Mouse (Mus musculus) kidney, adult 10 weeks (tissue): ENCODE measurements around the gene Gm10272. TPM values are rescaled to one million over a fixed set of nuclear protein-coding genes. Genes with fewer than 3 reads are reported as not detected.

ENCODE experiments used
- polyA plus RNA-seq: library from polyadenylated mRNA; stranded (reverse); fragments of 350-450 nt; fragmentation: Illumina TruSeq; extraction: RNeasy Lipid Tissue Mini Kit (QIAGEN cat#74804); gene quantifications from one replicate; pipeline ENCODE4 v1.2.3, GENCODE M21; 2014; ENCODE audit warnings: low read depth, low replicate concordance

The Gm10272 gene
- not detected for polyA plus RNA-seq

GRCm38 (mm10) chr10:77706326-77706725 is at the start of gene Gm10272:
TSS of gene Gm10272 (plus strand) at chr10:77706626.

GRCm38 (mm10) chr10:77685895-77686664 is 20.3 kb upstream of the Gm10272 start, which contains the start of gene Tspear:
TSS of gene Tspear (plus strand) at chr10:77686569.

GRCm38 (mm10) chr10:77690356-77690807 is 16.0 kb upstream of the Gm10272 start, which contains the start of gene Gm19402:
TSS of gene Gm19402 (minus strand) at chr10:77690757.

GRCm38 (mm10) chr10:77697133-77697532 is 9.3 kb upstream of the Gm10272 start, which contains the start of gene Gm9508:
TSS of gene Gm9508 (minus strand) at chr10:77697233.

GRCm38 (mm10) chr10:77711157-77711556 is 4.7 kb downstream of the Gm10272 start, which contains the start of gene Gm10024:
TSS of gene Gm10024 (plus strand) at chr10:77711457.

GRCm38 (mm10) chr10:77715507-77715906 is 9.1 kb downstream of the Gm10272 start, which contains the start of gene Gm10142:
TSS of gene Gm10142 (plus strand) at chr10:77715807.

GRCm38 (mm10) chr10:77720299-77720698 is 13.9 kb downstream of the Gm10272 start, which contains the start of gene Krtap12-1:
TSS of gene Krtap12-1 (plus strand) at chr10:77720599.

GRCm38 (mm10) chr10:77726186-77726585 is 19.8 kb downstream of the Gm10272 start, which contains the start of gene Gm10100:
TSS of gene Gm10100 (plus strand) at chr10:77726486.

GRCm38 (mm10) chr10:77741924-77742688 is 35.7 kb downstream of the Gm10272 start, which contains the start of gene Gm18596:
TSS of gene Gm18596 (minus strand) at chr10:77742638.

GRCm38 (mm10) chr10:77751254-77751653 is 44.8 kb downstream of the Gm10272 start, which contains the start of gene Gm9736:
TSS of gene Gm9736 (minus strand) at chr10:77751354.

Other genes with a start within 250 kb of the Gm10272 start
- gene Fam207a, start 190.8 kb upstream of the Gm10272 start, polyA plus RNA-seq: 1.1 TPM
- 0.28 TPM for gene Itgb2, start 176.4 kb upstream of the Gm10272 start, polyA plus RNA-seq
- 229 TPM for gene Pttg1ip, start 124.9 kb upstream of the Gm10272 start, polyA plus RNA-seq
- gene Sumo3, start 100.5 kb upstream of the Gm10272 start, polyA plus RNA-seq: 77.9 TPM
- gene Gm49325, start 100.4 kb upstream of the Gm10272 start, polyA plus RNA-seq: not detected
- 6.5 TPM for gene Ube2g2, start 84.4 kb upstream of the Gm10272 start, polyA plus RNA-seq
- gene Tspear, start 20.1 kb upstream of the Gm10272 start, polyA plus RNA-seq: not detected
- not detected for gene Gm19402, start 15.9 kb upstream of the Gm10272 start, polyA plus RNA-seq
- not detected for gene Gm9508, start 9.4 kb upstream of the Gm10272 start, polyA plus RNA-seq
- gene Gm10024, start 4.8 kb downstream of the Gm10272 start, polyA plus RNA-seq: not detected
- gene Gm10142, start 9.2 kb downstream of the Gm10272 start, polyA plus RNA-seq: not detected
- not detected for gene Krtap12-1, start 14.0 kb downstream of the Gm10272 start, polyA plus RNA-seq
- not detected for gene Gm10100, start 19.9 kb downstream of the Gm10272 start, polyA plus RNA-seq
- not detected for gene Gm18596, start 36.0 kb downstream of the Gm10272 start, polyA plus RNA-seq
- not detected for gene Gm9736, start 44.7 kb downstream of the Gm10272 start, polyA plus RNA-seq
- not detected for gene Gm3233, start 53.1 kb downstream of the Gm10272 start, polyA plus RNA-seq
- gene Gm3238, start 64.7 kb downstream of the Gm10272 start, polyA plus RNA-seq: not detected
- gene Gm7138, start 70.3 kb downstream of the Gm10272 start, polyA plus RNA-seq: not detected
- gene Gm3250, start 75.9 kb downstream of the Gm10272 start, polyA plus RNA-seq: not detected
- not detected for gene Gm7137, start 81.6 kb downstream of the Gm10272 start, polyA plus RNA-seq
- gene Gm9639, start 88.5 kb downstream of the Gm10272 start, polyA plus RNA-seq: not detected
- not detected for gene Gm19668, start 92.5 kb downstream of the Gm10272 start, polyA plus RNA-seq
- not detected for gene Gm9507, start 105.2 kb downstream of the Gm10272 start, polyA plus RNA-seq
- not detected for gene Gm2696, start 108.1 kb downstream of the Gm10272 start, polyA plus RNA-seq
- not detected for gene Krtap10-4, start 120.5 kb downstream of the Gm10272 start, polyA plus RNA-seq
- gene Krtap10-10, start 129.3 kb downstream of the Gm10272 start, polyA plus RNA-seq: not detected
- gene Gm36176, start 140.2 kb downstream of the Gm10272 start, polyA plus RNA-seq: not detected
- not detected for gene Gm10318, start 146.2 kb downstream of the Gm10272 start, polyA plus RNA-seq
- gene Gm3285, start 155.3 kb downstream of the Gm10272 start, polyA plus RNA-seq: not detected
- gene Lrrc3, start 195.9 kb downstream of the Gm10272 start, polyA plus RNA-seq: 2.5 TPM